Mouse (Mus musculus): ENCODE data around the gene Ccdc81. TPM values are rescaled to one million over a fixed set of nuclear protein-coding genes. Genes with fewer than 3 reads are reported as not detected.
A peak's percentile ranks its signal among the peaks of the same experiment; 100 is the strongest.

Gene Ccdc81
- total RNA-seq, 2 experiments from 2014 or later: 0.21 TPM; not detected in 1

DNA sequence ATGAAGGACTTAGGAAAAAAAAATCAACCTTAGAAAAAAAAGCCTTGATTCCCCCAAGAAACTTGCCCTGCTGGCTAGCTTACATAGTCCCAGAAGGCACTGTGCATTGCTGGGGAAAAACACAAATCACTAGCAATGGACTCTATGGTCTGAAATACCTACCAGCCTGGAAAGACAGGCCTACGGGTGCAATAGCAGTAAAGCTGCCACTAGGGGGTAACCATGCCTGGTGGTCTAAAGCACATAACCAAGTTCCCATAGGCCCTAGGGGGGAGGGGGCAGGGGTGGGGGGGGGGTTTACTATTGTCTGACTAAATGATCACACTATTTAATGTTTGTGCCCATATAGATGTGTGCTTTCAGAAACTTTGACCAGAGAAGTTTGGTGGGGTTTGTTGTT lies 38.7 kb downstream of the Ccdc81 start:
- DNase-seq: no peak

DNA sequence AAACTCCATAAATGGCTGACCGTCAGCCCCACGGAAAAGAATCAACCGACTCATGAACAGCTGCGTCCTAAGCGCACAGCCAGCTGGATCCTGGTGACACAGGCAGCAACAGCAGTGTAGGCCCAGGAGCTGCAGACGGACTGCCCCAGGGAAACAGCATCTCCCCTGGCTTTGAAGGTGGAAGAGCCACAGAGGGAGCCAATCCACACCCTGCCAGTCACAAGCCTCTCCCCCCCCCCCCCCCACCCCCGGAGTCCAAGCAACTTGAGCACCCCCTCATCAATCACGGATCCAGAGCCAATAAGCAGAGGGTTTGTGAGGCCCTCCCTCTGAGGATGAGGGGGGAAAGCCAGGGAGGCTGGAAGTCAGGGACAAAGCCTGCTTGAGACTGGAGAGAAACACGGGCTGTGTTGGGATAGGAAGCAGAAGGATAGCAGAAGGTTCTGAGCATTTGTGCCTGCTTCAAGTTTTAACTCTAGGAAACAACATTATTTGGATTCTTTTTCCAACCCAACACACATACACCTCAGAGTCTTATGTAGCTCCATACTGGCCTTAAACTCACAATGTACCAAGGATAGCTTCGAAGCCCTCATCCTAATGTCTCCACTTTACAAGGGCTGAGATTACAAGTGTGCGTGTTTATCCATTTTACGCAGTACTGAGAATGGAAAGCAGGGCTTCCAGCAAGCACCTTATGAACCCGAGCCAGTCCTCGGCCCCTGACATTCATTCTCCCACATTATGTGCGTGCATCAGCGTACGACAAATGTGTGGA lies 46.8 kb downstream of the Ccdc81 start:
- DNase-seq: no peak

GRCm38 (mm10) chr7:89855196-89855595 lies 48.2 kb downstream of the Ccdc81 start:
- DNase-seq: no peak

GRCm38 (mm10) chr7:89853131-89853530 lies 50.3 kb downstream of the Ccdc81 start:
- DNase-seq: no peak

- DNase-seq: peak; percentile 52
These were observed 51.0 kb downstream of the Ccdc81 start for GRCm38 (mm10) chr7:89852158-89853095.

DNA sequence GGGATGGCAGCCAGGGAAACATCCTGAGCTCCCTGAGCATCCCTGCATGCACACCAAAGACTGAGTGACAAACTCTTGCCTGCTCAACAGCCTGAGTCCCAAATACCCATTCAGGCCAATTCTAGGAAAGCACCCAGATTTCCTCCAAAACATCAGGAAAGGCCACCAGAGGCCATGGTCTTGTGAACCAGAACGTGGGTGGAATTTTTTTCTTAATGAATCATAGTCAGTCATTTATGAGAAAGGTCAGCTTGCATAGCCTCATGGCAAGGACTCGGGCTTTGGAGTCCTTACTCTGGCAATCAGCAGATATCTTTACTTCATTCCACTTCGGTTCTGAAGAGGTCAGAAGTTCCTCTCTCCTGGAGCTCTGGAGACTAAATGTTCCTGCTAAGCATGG lies 52.9 kb downstream of the Ccdc81 start:
- peak; percentile 12 for DNase-seq

DNA sequence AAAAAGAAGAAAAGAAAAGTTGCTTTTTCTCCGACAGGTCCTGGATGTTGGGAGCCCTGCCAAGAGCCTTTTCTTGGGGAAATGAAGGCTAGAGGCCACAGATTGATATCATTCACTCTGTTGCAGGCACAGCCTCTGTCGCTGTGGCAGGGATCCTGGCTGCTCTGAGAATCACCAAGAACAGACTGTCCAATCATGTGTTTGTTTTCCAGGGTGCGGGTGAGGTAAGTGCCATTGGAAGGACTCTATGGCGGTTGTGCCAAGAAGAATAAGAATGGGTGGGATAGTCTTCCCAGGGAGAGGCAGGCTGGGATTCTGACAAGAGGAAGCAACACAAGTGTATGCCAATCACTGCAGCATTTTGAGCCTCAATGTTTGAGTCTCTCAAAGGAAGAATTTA lies 57.8 kb downstream of the Ccdc81 start:
- DNase-seq: no peak

GRCm38 (mm10) chr7:89843533-89843932 lies 59.9 kb downstream of the Ccdc81 start:
- DNase-seq: peak; percentile 53

DNA sequence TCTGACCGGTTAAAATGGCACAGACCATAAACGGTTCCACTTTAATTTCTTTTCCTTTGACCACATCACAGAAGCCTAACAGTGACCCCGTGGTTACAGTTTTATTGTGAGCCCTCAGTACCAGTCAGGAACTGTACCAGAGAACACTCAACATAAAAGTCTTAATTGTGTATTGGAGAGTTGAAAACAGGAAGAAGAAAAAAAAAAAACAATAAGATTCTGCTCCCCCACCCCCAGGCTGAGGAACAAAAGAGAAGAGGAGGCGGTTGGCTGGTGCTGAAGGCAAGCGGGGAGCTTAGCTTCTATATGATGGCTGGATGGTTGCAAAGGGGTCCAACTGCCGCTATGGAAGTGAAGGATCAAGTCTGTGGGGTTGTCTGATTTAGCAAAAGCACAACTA lies 60.3 kb downstream of the Ccdc81 start:
- no peak for DNase-seq

DNA sequence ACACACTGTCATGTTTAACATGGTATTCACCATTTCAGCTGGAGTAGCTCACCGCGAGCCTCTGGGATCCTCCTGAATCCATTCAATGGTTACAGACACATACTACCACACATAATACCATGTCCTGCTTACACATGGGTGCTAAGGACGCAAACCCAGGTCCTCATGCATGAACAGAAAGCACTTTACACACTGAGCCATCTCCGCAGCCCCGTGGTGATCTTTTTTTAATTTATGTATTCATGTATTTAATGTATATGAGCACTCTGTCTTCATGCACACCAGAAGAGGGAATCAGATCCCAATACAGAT lies 61.1 kb downstream of the Ccdc81 start:
- DNase-seq: no peak

DNA sequence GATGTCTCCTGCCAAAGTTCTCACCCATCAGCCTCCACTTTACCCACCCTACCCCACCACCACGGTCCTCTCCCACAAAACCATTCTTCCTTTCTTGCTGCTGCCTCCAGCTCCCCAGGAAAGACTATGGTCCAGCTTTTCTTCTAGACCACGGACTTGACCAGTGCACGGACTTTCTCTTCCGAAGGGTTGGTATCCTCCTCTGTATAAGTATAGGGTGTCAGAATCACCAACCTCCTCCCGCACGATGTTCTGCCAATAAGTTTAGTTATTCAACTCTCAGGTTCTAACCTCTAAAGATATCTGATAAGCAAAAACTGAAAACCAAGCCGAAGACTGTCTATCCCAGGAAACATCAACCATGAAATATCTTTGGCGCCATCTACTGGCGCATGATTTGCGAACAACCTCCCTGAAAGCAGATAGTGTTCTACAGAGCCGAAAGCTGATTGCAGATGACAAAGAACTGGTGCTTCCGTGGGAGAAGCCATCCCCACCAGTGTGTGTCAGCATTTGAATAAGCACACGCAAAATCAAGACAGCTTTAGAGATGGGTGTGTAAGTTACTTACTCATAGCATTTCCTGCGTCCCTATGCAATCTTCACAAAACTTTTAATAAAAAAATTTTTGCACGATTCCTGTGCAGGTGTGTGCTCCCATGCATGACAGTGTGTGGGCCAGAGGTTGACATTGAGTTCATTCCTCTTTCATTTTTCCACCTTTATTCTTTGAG lies 61.6 kb downstream of the Ccdc81 start:
- DNase-seq: peak; percentile 89

DNA sequence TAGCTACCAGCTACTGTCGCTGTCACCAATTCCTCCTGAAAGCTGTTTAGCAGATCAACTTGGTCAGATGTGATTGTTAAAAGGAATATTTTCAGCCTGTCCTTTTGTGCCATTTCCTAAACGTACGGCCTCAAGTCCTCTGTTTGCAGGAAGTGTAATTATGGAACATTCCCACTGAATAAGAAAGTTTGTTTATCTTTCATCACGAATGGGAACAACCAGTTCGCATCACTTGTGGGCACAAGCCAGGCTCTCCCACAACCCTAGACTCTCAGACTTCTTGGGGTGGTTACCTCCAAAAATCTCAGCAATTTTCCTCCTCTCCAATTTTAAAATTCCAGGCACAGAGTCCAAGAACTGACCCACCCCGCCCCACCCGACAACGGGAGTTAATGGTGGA lies 63.7 kb downstream of the Ccdc81 start:
- no peak for DNase-seq

DNA sequence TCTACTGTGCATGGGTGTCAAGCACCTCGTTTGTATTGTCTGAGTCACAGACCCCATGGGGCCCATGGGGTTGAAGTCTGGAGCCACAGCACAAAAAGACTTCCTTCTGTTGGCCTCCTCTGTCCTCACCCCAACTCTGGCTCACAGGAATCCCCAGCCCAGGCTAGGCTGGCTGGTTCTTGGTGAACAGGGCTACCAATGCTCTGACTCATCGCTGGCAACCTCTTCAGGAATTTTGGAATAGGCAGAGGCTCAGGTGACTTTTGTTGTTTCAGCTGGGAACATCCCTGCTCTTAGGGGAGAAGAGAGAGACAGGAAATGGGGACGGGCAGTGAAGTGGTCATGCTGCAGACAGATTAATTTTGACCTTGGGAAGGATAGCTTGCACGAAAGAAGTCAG lies 65.6 kb downstream of the Ccdc81 start:
- DNase-seq: no peak

DNA sequence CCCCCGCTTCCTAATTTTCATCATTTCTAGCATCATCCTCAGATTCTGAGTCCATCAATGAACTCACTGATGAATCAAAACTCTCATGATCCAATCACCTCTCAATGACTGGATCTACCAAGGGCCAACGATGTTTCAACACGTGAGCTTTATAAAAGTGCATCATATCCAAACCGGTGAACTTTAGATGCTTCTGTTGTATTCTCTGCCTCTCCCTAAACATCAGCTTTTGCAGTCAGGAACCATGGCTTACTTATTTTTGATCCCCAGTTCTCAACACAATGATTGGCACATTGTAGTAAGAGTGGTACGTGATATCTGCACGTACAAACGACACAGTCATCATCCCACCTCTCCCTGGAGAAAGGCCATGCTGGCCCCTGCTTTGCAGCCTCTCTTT lies 66.8 kb downstream of the Ccdc81 start:
- no peak for DNase-seq

DNA sequence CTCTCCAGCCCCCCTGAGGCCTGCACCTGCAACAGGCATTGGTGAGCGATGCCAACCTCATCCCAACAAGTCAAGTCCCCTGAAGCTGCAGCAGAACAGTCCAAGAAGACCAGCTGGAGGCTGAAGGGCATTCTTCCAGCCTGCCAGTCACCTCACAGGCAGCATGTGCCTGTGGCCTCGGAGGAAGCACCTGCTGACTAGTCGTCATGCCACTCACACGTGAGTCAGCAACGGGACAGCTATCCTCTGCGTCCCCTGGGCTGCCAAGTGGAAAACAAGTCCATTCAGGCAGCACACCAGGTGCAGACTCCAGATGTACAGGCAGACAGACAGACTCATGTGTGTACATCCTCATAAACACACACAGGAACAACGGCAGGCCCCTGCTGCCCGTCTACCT lies 67.9 kb downstream of the Ccdc81 start:
- no peak for DNase-seq

DNA sequence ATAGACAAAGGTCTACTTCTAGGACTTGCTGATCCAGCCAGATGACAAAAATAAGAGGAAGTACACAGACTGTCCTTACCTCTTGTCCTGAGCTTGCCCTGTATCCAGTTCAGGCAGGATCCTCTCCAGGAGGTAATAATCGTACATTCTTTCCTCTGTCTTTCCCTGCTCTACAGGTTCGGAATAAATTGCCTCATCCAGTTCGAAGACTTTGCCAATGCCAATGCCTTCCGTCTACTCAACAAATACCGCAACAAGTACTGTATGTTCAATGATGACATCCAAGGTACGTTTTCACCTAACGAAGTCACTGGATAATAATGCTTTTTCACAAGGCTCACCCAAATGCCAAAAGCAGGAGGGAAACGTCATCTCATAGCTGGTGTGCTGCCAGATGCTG lies 69.9 kb downstream of the Ccdc81 start:
- no peak for DNase-seq

GRCm38 (mm10) chr7:89829201-89829600 lies 74.2 kb downstream of the Ccdc81 start:
- DNase-seq: peak; percentile 16

DNA sequence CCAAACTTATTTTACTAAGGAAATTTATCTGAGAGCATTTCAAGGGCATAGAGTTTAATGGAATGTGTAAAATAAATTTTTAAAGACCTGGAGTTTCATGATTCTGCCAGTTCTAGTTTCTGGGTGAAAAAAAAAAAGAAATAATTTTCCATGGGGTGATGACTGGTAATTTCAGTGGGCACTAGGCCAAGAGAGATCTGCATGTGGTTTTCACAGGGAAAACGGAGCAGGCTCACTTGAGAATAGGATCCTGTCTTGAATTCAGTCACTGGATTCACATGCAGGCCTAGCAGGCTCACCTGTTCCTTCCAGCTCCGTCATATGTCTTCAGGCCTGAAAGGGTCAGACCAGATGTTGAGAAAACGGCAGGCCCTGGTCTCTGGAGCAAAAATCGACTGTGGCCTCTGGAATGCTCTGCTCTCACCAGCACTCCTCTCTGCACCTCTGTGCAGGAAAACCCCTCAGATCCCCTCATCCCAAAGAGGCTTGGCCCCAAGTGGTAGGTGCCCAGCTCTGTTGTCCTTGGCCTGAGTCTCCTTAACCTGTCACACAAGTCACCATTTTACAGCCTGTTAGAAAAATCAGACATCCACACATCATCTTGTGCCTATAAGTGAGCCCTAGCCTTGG lies 74.9 kb downstream of the Ccdc81 start:
- no peak for DNase-seq

All from adrenal gland, postnatal 10 days (tissue).